Mouse (Mus musculus) intestine, embryonic 14.5 days (tissue): ENCODE measurements at regions not wholly inside any gene's neighbourhood (a gene's known extent, or its start where the extent isn't known, plus 50 kb on each side); places are given as distances from the start of the nearest gene placed in this dataset.

Source experiments
- ATAC-seq: fragments of 200-750 bp; cut with Nextera tagmentation; replicated peaks from 2 replicates; pipeline ENCODE4 v1.8.0; 2017; ENCODE audit warnings: low read depth, moderate number of reproducible peaks, moderate TSS enrichment, moderate library complexity; ENCODE audit not compliant: low FRiP score, low TSS enrichment
- DNase-seq: peaks from one replicate; pipeline ENCODE4 v3.0.0-alpha.2; 2018; ENCODE audit warnings: low spot score
- H3K27ac ChIP-seq: fragments of 300-500 bp; sonication (generic); 2 replicates; pipeline ENCODE4 v1.5.1; 2014; ENCODE audit warnings: low read depth, mild to moderate bottlenecking, control low read depth
- H3K27me3 ChIP-seq: fragments of 300-500 bp; sonication (generic); replicated peaks from 2 replicates; pipeline ENCODE4 v1.6.1; 2014; ENCODE audit warnings: low read length, control low read depth; ENCODE audit not compliant: control insufficient read depth, insufficient read depth
- H3K36me3 ChIP-seq: fragments of 300-500 bp; sonication (generic); 2 replicates; pipeline ENCODE4 v1.6.1; 2014; ENCODE audit warnings: low read length, control low read depth; ENCODE audit not compliant: control insufficient read depth, insufficient read depth
- H3K4me1 ChIP-seq: fragments of 300-500 bp; sonication (generic); replicated peaks from 2 replicates; pipeline ENCODE4 v1.6.1; 2014; ENCODE audit warnings: low read length, control low read depth, mixed read lengths; ENCODE audit not compliant: control insufficient read depth, insufficient read depth
- H3K4me2 ChIP-seq: fragments of 300-500 bp; sonication (generic); 2 replicates; pipeline ENCODE4 v1.6.1; 2014; ENCODE audit warnings: low read length
- H3K4me3 ChIP-seq: fragments of 300-500 bp; sonication (generic); 2 replicates; pipeline ENCODE4 v1.5.1; 2014; ENCODE audit warnings: low read depth, low read length, control low read depth, mixed read lengths
- H3K9ac ChIP-seq: fragments of 300-500 bp; sonication (generic); 2 replicates; pipeline ENCODE4 v1.6.1; 2014; ENCODE audit warnings: mild to moderate bottlenecking, low read length
- H3K9me3 ChIP-seq: fragments of 300-500 bp; sonication (generic); 2 replicates; pipeline ENCODE4 v1.6.1; 2016; ENCODE audit warnings: low read length, control low read depth; ENCODE audit not compliant: control insufficient read depth
- WGBS: fragments of 180-500 bp; shearing (Covaris S2); extraction: QIAGEN DNeasy Blood & Tissue Kit; methylation state at CpG from one replicate; pipeline ENCODE4 v1.1.7; 2014; 5-methylcytosine and 5-hydroxymethylcytosine counted together

DNA sequence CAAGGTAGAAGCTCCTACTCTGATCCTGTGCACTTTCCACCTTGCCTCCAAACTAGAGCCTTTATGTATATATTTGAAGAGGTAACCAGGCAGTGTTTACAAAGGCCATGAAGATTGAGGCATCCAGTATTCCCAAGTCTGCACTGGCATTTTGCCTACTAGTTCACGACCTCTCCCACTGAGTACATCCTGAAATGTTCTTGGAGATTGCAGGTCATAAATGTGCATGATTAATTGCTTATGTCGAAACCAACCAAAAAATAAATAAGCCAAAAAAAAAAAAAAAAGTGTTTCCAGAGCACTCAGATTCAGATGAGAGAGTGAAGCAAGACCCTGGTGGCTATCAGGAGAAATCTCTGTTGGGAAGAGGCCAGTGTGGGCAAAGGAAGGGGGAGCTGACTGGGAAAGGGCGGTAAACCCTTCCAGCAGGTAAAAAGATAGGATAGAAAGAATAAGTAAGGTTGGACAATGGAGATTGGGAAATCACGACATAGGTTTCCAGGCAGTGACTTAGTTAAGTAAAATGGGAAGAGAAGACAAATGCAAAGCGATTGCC, 133.6 kb upstream of the Nrip1 start:
- Histone ChIP-seq H3K36me3 (no peaks in the 10 kb centered on the region), H3K4me3 (no peak overlapping the region), H3K27ac (no peak overlapping the region), H3K4me1 (no peaks in the 10 kb centered on the region), H3K9ac (no peak overlapping the region), H3K4me2 (no peak overlapping the region), H3K9me3 (no peaks in the 10 kb centered on the region), H3K27me3 (no peaks in the 10 kb centered on the region)
- ATAC-seq (no peak), DNase-seq (no peak)
- WGBS: 55% methylated on average over 5 of the region's 5 CpGs

DNA sequence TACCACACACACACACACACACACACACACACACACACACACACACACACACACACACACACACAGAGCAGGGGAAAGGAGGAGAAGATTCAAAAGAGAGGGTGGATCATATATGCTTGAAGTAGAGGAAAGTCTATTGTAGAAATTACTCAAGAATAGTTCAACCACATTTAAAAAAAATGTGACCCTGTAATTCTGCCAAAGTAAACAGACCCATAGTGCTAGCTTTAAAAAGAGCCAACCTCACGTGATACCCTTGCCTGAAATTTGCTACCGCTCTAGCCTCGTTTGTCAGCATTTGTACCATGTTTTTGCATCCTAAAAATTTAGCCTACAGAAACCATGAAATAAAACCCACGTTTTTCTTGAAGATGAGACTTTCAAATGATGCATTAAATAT, 132.6 kb upstream of the Nrip1 start:
- Histone ChIP-seq H3K4me3 (no peak overlapping the region), H3K9ac (no peak overlapping the region), H3K4me2 (no peak overlapping the region), H3K36me3 (no peaks in the 10 kb centered on the region), H3K4me1 (no peaks in the 10 kb centered on the region), H3K27me3 (no peaks in the 10 kb centered on the region), H3K27ac (no peak overlapping the region), H3K9me3 (no peaks in the 10 kb centered on the region)
- DNase-seq (no peak), ATAC-seq (no peak)
- 49% methylated on average over 4 of the region's 4 CpGs for WGBS

DNA sequence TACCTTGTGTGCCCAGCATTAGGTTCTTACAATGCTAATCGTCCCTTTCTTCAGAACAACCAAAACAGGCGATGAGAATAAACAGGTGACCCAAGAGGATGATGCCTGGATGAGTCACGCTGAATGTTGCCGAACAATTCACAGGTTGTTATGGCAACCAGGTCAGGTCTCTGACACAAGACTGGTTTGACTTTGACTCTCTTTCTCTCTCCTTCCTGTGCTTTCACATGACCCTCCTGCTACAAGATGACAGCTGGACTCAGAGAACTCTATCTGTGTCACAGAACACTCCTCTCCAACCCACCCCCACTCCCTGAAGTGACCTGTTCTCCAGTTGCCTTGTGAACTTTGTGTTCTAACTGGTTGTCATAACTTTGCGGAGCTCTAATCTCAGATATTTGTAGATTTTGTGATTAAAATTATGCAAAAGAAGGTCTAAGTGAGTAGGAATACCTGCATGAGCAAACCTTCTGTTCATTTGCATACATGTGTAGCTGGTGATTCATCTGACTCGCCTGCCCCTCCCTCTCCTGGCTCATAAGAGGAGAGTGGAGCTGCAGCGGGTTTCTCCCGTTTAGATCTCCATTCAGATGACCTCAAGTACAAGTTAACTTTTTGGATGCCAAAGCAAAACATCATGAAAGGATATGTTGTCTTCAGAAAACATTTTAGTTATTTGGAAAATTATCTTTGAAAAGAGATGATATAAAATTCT, 126.2 kb upstream of the Nrip1 start:
- Histone ChIP-seq H3K9ac (no peak overlapping the region), H3K4me1 (no peaks in the 10 kb centered on the region), H3K27me3 (no peaks in the 10 kb centered on the region), H3K4me2 (no peak overlapping the region), H3K9me3 (no peaks in the 10 kb centered on the region), H3K4me3 (no peak overlapping the region), H3K27ac (no peak overlapping the region), H3K36me3 (no peaks in the 10 kb centered on the region)
- ATAC-seq (peak; percentile 79; the same call in 1 of the 2 replicates), DNase-seq (no peak)
- WGBS: 53% methylated on average over 8 of the region's 8 CpGs

DNA sequence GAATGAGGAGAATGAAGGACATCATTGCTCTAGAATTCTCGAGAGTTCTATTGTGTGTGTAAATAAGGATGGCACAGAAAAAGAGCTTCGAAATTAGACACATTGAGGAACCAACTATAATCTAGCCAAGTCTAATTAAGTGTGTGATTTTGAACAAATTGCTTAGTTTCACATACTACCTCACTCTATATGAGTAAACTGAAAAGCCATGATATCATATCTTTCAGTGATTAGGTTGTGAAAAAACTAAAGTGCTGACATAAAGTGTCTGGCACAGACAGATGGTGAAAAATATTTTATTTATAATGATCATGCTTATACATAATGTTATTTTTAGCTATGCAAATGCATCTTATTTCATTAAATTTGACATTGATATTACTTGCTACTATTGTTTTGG, 124.6 kb upstream of the Nrip1 start:
- 77% methylated on average over 2 of the region's 2 CpGs for WGBS
- H3K36me3 ChIP-seq: no peaks in the 10 kb centered on the region
- DNase-seq: no peak

DNA sequence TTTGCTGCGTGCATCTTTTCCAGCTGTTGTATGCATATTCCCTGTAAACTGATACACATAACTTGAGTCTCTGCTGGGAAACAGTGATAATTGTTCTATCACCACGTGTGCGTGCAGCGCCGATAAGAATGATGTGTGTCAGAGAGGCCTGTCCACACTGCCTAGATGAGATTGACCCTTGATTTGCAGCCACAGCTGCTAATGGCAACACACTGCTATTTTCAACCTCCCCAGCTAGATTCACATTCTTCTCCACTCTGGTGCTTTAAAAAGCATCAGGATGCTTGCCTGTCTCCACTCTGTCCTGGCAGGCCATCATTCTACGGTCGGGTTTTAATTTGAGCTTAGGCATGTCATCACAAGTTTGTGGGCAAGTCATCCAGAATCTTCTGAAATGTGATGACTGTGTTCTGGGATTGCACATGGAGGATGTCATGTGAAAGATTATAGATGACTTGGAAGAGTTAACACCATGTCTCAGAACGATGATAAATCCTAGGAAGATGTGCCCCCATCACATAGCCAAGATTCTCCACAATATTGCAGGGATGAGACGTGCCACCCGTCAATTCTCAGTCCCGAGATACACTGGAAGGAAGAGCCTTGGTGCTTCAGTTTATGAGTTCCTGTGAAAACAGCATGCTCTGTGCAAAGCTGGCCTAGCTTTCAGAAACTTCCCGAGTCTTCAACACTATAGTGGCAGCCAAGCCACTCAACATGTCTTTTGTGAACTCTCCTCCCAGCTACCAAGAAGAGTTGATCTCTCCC, 123.6 kb upstream of the Nrip1 start:
- Histone ChIP-seq H3K9me3 (no peaks in the 10 kb centered on the region), H3K4me3 (no peak overlapping the region), H3K27ac (no peak overlapping the region), H3K4me1 (no peaks in the 10 kb centered on the region), H3K36me3 (no peaks in the 10 kb centered on the region), H3K27me3 (no peaks in the 10 kb centered on the region), H3K9ac (no peak overlapping the region), H3K4me2 (no peak overlapping the region)
- DNase-seq (no peak), ATAC-seq (no peak)
- WGBS: 90% methylated on average over 12 of the region's 12 CpGs

More for the DNA sequence above, 124.6 kb upstream of the Nrip1 start:
- H3K27me3 ChIP-seq: no peaks in the 10 kb centered on the region
- no peak overlapping the region for H3K27ac ChIP-seq
- no peak for ATAC-seq
- H3K9me3 ChIP-seq: no peaks in the 10 kb centered on the region
- no peak overlapping the region for H3K4me3 ChIP-seq
- no peak overlapping the region for H3K9ac ChIP-seq
- no peak overlapping the region for H3K4me2 ChIP-seq
- H3K4me1 ChIP-seq: no peaks in the 10 kb centered on the region

DNA sequence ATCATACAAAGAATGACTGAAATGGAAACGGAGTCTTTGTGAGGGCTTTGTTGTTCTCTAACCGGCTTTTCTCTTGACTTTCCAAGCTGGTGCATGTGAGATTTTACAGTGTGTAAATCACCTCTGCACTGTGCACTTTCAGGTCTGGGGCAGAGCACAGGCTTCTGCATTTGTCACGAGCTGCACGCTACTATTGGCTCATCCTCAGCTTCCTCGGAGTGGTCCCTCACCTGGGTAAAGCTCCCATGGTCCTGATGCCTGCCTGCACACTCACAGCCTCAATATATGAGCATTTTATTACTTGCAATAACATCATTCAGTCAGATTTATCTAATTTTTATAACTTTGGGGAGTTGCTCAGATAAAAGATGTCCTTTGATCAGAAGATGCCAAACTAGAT, 109.8 kb upstream of the Nrip1 start:
- Histone ChIP-seq H3K4me2 (no peak overlapping the region), H3K36me3 (no peaks in the 10 kb centered on the region), H3K4me3 (no peak overlapping the region), H3K9me3 (no peaks in the 10 kb centered on the region), H3K9ac (no peak overlapping the region), H3K27me3 (no peaks in the 10 kb centered on the region), H3K27ac (no peak overlapping the region), H3K4me1 (no peaks in the 10 kb centered on the region)
- DNase-seq (no peak), ATAC-seq (no peak)
- WGBS: 75% methylated on average over 5 of the region's 5 CpGs

DNA sequence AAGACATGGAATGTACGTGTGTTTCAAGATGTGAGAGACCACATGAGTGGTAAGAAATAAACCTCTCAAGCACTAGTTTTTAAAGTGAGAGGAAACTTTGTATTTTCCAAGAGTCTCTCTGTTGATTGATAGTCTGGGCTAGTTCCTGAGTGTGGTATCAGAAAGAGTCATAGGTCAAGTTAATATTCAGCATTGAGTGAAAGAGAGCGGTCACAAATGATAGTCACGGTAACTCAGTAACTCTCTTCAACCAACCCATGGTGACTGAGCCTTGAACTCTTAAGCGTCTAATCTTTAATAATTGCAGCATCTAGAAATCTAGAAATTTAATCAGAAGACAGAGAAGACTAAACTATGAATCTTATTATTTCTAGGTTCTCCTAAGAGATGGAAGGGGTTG, 108.3 kb upstream of the Nrip1 start:
- 82% methylated on average over 4 of the region's 4 CpGs for WGBS
- H3K4me1 ChIP-seq: no peaks in the 10 kb centered on the region
- DNase-seq (no peak), ATAC-seq (no peak)
- H3K27me3 ChIP-seq: no peaks in the 10 kb centered on the region
- H3K36me3 ChIP-seq: no peaks in the 10 kb centered on the region
- no peak overlapping the region for H3K4me2 ChIP-seq
- H3K4me3 ChIP-seq: no peak overlapping the region
- no peaks in the 10 kb centered on the region for H3K9me3 ChIP-seq
- H3K27ac ChIP-seq: no peak overlapping the region
- H3K9ac ChIP-seq: no peak overlapping the region

DNA sequence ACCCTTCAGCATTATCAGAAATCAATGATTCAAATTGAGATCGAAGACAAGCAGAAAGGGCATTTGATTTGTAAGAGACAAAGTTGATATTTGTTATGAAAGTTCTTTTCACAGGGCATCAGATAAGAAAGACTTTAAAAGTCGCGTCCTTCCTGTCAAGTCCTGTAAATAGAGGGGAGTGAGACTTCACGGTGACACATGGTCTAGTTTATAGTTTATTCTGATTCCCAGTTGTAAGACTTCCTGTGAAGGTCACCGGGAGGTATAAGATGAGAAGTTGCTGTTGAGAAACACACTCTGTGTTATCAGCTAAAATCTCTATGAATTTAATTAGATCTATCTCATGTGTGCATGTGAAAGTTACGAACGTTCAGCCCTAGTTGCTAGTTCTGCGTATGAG, 103.8 kb upstream of the Nrip1 start:
- no peak overlapping the region for H3K27ac ChIP-seq
- no peak overlapping the region for H3K4me3 ChIP-seq
- ATAC-seq: no peak
- DNase-seq: no peak
- no peak overlapping the region for H3K9ac ChIP-seq
- H3K4me1 ChIP-seq: no peaks in the 10 kb centered on the region
- WGBS: 49% methylated on average over 8 of the region's 8 CpGs
- H3K9me3 ChIP-seq: no peaks in the 10 kb centered on the region
- no peaks in the 10 kb centered on the region for H3K36me3 ChIP-seq
- H3K27me3 ChIP-seq: no peaks in the 10 kb centered on the region
- no peak overlapping the region for H3K4me2 ChIP-seq
